Mouse (Mus musculus): Measurements from ENCODE around the gene Pbx1.

Pbx1 gene

DNA sequence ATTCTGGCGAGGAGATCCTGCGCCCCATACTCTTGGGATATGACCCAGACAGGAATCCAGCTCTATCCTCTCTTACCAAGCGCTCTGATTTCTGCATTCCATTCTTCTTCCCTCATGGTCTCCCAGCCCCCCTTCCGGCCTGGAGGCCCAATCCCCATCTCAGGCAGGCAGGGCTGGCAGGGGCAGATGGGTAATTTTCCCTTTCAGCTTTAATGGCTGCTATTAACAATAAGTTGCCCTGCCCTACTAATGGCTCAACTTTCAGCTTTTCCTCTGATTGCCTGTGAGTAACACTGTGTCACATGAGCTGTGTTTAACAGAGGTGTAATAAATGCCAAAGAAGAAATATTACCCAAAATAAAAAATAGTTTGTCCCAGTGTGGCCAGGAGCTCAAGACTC, 201.9 kb downstream of the Pbx1 start:
- no peak for DNase-seq (ENCODE audit: extremely low read depth, low read depth)

DNA sequence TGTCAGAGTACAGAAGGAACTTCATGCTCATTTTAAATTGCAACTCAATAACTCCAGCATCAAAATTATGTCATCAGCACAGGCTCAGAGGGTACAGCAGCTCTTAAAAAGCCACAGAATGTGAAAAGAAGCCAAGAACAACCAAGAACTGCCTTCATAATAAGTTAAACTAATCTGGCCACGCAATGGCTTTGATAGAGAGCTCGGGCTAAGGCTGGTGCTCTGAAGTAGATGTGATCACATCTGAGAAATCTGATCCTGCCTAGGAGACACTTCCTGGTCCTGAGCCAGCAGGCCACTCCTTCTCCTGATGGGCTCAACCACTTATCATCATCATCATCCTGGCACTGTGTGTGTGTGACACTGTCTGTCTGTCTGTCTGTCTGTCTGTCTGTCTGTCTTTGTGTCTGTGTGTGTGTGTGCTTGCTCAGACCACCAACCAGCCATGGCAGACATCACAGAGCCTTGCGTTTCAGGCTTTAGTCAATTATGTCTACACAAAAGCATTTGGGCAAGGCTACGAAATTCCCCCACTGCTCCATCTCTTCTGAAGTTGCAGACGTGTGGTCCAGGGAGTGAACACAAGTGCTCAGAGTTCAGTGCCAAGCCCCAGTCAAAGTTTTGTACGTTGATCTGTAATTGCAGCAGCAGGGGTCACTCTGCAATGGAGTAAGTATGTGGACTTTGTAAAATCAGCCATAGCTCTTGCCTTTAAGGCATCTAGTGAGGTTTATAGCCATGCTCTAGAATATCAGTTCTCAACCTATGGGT, 203.1 kb downstream of the Pbx1 start:
- no peak for DNase-seq (ENCODE audit: extremely low read depth, low read depth)

DNA sequence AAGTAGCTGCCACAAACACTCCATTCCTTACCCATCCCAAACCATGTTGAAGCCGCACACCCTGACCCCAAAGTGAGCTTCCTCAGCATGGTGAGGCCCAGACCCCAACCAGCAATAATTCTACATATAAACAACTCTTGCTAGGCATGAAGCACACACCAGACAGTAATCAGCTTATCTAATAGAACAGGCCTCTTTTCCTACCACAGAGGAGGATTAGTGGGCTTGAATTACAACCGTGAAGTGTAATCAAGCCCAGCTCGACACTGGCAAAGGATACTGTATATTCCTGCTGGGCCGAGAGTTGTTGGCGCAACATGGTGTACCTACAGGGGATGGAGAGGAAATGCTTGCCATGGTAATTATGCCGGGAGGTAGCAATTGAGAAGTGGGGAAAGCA, 205.9 kb downstream of the Pbx1 start:
- DNase-seq (ENCODE audit: extremely low read depth, low read depth): no peak

DNA sequence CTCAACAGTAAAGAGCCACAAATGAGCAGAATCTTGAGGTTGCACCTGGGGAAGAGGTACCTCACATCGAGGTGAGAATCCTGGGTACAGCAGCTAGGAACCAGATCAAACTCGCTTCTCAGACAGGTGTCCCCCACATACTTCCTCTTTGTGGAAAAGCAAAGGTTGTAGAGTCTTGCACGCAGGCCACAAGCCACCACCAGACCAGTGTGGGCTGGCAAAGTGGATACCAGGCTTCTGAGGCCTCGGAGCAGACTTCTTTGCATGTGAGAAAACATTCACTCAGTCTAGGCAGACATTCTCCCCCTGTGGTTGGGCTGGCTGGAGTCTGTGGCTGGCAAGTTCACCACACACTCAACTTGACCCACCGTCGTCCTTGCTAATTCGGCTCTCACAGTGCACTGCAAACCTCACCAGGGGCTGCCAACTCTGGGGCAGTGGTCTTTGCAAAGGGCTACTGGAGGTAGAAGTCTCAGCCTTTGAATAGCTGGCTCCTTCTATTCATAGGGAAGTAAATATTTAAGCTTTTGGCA, 206.4 kb downstream of the Pbx1 start:
- no peak for DNase-seq (ENCODE audit: extremely low read depth, low read depth)

DNA sequence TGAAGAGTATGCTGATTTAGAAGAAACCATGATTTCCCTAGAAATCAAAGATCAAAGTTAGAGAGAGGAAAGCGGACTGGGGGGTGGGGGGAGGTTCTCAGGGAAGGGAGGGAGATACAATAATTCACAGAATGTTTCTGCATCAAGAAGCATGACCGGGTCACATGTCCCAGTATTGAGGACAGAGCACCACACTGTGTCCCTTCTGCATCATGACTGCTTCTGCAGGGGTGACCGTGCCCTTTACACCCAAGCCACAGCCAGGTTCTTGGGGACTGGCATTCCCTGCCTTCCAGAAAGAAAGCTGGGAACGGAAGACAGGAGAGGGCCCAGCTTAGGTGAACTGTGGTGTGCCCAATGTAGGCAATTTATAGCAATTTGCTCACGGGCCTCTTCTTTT, 207.9 kb downstream of the Pbx1 start:
- DNase-seq (ENCODE audit: extremely low read depth, low read depth): no peak

DNA sequence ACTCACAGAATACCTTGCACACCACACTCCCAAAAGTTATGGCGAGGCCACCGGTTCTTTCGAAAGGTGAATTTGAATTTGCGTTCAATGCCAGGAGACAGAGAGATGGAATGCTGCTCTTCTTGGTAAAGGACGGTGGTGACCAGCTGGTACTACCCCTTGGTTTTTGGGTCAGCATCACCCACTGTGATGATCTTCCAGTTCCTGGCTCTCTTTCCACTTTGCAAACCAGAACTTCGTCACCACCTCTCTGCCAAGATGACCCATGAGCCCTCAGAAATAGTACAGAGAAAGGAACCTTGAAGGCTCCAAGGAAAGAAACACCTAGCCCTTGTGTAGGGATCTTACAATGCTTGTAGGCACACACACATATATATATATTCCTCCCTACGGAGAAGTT, 209.3 kb downstream of the Pbx1 start:
- DNase-seq (ENCODE audit: extremely low read depth, low read depth): no peak

DNA sequence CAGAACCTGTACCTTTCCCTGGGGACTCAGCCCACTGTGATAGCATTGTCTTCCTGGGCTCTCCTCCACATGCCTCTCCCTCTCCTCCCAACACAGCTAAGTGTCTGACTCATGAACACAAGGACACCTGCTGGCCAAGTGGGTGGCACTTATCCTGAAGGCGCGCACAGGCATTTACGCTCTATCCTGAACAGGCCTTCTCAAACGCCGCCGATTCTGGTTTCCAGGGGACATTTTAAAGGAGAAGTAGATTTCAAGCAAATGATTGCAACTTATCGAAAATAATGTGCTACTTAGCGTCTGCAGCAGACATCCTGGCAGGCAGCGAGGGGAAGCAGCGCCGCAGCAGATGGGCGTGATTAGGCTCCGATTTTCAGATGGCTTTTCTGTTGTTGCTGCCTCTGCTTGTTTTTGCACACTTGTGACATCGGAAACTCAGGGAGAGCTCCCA, 211.0 kb downstream of the Pbx1 start:
- no peak for DNase-seq (ENCODE audit: extremely low read depth, low read depth)

DNA sequence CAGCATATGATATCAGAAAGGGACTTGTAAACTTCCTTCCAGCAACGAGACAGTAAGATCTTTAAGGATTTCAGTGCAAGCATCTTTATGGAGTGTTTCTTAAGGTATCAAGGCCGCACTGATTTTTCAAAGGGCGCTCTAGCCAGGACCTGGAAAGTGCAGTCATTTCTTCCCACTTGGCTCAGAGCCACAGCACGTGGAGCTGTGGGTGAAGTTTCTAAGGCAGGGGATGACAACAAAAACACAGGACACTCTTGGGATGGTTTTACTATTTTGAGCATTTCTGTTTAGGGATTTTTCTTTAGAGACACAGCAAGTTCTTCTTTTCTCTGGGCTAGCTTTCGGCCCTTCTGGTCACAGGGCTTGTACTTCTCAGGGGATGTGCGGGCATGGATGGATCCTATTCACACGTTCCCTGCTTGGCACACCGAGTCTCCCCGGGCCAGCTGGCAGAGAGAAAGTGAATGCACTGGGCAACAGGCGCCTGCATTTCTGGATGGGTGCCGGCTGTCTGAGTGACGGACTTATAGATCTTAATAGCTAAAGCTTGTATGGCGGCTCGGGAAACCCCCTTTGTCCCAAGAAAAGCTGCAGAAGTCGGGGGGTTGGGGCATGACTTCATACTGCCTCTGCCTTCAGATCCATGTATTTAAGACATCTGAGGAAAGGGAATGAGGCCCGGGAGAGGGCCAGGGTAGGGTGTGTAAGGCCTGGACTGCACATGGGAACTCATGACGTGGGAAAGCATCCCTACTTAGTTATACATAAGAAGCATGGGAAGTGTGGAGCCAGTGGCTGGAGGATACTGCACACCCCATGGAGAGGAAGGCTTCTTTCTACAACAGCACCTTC, 215.9 kb downstream of the Pbx1 start:
- DNase-seq (ENCODE audit: extremely low read depth, low read depth): no peak

DNA sequence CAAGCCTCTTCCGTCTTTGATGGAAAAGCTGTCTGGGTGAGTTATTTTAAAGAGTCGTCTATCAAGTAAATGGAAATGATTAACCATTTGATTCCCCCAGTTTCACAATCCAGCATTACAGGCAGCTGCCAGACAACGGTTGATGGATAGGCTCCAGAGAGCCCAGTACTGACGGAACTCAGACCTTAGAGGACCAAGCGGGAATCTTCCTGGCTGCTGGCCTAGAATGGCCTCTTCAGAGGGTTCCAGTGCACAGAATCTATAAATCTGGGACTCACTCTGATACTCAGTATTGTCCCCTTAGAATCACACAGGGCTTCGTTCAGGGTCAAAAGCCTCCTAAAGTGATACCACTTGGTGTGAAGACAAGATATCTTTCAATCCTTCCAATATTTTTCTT, 216.6 kb downstream of the Pbx1 start:
- no peak for DNase-seq (ENCODE audit: extremely low read depth, low read depth)

DNA sequence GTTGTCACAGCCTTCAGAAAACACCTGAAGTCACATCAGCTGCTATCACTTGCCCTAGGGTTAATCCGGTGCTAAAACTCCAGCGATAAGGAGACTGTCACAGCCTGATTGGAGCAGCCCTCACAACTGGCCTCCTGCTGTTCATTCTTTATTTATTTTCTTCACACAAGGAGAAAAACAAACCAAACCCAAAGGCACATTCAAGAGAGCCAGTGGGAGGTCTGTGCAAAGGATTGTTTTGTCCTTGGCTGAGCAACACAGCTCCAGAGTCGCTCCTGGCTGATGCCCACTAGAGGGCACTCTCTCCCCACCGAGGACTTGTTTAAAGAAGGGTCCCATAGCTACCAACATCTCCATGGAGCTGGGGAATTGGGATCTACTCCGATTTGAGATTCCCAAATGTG, 218.0 kb downstream of the Pbx1 start:
- no peak for DNase-seq (ENCODE audit: extremely low read depth, low read depth)

DNA sequence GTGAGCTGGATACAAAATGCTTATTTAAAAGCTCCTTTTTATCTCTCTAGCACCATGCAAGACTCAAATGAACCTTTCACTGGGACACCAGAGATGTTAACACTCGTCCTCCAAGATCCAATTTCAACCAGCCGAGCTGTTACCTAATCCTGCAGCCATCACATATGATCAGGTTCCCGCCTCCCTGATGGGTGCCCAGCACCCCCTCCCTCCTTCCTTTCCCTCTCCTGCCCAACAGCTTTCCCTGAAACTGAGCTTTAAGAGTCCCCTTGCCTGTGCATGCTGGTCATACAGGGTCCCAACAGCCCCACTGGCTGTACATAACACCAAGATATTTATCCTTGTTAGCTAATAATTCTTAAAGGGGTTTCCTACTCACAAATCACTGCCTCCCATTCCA, 218.5 kb downstream of the Pbx1 start:
- DNase-seq (ENCODE audit: extremely low read depth, low read depth): no peak

DNA sequence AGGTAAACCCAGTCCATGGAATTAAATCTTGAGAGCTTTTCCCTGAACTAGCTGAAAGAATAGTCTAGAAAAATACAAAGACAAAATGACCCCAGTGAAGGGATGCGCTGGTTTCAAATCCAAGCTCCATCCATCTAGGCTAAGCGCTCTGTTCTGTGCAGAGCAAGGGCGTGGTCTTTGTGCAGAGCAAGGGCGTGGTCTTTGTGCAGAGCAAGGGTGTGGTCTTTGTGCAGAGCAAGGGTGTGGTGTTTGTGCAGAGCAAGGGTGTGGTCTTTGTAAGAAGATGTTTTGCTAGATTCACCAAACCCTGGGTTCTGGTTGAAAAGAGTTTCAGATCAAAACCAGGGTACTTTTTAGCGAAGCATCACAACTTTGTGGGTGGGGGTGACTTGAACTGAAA, 221.7 kb downstream of the Pbx1 start:
- DNase-seq (ENCODE audit: extremely low read depth, low read depth): no peak

DNA sequence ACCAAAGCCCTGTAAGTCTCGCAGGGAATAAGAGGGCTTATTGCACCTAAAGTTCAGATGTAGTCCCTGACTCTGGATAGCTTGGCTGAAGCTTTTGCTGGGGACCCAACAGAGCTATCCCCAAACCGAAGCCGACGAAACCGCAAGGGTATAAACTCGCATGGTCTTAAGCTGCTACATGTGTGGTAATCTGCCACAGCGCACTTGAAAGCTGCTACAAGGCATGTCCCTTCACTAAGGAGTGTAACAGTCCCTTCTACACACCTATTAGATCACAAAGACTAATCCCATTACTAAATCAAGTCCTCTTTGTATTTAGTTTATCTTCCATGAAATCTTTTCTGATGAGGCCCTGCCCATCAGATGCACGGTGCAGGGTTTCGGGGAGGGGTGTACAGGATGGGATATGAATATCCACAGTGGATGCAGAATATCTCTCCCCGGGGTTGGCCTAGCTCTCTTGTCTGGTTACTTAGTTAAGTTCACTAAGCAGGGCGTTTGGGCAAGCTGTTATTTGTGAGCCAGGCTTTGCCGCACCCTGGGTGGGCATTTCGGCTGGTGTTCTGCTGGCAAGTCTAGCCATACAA, 231.4 kb downstream of the Pbx1 start:
- DNase-seq (ENCODE audit: extremely low read depth, low read depth): no peak

DNA sequence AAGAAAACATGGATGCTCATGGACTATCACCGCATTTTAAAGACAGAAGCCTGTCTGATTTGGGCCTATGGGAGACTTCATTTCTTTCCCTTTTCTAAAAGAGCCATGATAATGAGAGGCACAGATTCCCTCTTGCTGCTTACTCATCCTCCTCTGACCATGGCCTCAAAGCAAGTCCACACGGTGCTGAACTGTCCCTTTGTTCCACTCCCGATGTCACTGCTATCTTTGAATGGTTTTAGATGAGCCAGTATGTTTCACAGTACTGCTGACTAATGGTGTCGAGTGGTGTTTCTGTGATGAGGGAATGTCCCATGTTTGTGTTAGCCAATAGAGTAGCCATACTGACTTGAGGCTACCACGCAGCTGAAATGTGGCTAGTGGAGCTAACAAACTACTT, 233.8 kb downstream of the Pbx1 start:
- DNase-seq (ENCODE audit: extremely low read depth, low read depth): no peak

DNA sequence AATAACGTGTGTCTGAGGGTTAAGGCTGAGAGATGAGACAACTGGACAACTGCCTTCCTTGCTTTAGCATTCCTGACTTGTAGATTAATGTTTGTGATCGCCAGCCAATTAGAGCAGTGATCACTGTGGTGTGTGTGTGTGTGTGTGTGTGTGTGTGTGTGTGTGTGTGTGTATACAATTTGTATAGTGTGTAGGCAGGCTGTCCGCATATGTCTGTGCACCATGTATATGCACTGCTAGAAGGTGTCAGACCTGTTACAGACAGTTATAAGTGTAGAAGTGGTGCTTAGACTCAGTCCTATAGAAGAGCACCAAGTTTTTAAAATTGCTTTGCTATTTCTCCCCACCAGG, 234.2 kb downstream of the Pbx1 start:
- DNase-seq (ENCODE audit: extremely low read depth, low read depth): no peak

DNA sequence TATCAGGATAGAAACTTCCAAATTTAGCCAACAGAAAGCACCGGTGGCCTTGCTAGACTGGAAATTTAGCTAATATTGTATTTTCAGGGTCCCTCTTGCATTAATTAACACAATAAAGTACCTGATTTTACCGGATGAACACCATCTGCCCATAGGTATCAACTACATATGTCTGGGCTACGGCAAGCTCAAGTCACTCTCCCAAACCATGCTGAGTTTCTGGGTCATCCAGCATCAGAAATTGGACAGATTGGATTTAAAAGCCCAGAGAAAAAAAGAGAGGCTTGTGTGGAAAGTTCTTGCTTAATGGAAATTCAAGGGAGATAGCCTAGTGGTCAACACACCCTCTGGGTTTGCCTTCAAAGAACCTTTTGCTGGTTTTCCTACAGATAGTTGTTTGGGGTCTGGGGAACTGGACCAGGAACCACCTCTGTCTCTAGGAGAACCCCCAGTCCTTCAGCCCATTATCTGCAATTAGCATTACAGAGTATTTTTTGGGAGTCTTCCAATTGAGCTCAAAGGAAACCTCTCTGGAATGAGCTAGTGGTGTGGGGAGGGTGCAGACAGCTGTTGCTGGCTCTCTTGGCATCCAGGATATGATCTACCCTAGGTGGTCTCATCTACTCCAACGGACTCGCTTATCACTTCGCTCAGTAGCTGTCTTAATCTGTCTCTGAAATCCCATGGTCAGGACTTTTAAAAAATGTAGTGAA, 234.7 kb downstream of the Pbx1 start:
- no peak for DNase-seq (ENCODE audit: extremely low read depth, low read depth)

DNA sequence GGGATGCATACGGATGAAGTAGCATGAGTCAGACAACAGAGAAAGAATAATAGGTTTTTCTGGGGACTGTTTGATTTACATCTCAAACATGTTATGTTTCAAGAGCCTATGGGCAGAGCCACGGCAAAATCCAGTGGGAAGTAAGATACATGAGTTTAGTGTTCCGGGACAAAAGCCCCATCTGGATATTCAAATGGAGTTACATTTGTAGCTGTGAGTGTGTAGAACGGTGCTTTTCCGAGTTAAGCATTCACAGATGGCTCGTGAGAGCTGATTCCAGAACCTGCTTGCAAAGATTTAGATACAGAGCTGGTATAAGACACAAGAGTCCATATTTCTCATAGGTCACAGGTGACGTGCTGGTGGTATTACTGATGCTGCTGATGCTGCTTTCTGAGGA, 238.7 kb downstream of the Pbx1 start:
- DNase-seq (ENCODE audit: extremely low read depth, low read depth): no peak

DNA sequence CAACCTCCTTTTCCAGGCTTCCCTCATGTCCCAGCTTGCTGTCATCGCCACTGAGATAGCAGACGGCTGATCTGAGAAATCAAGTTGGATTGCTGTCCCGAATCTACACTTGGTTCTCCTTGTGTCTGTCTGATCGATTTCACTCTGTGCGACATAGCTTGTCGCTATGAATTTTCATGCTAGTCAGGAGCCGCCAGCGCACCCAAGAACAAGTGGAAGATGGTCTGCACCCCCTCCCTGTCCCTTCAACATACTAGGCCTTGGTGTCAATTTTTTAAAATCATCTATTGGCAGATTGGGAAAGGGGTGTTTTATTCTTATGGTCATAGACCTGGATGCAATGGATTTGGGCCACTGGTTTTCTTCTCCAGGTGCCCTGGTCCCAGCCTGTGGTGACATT, 249.3 kb downstream of the Pbx1 start:
- DNase-seq (ENCODE audit: extremely low read depth, low read depth): no peak

DNA sequence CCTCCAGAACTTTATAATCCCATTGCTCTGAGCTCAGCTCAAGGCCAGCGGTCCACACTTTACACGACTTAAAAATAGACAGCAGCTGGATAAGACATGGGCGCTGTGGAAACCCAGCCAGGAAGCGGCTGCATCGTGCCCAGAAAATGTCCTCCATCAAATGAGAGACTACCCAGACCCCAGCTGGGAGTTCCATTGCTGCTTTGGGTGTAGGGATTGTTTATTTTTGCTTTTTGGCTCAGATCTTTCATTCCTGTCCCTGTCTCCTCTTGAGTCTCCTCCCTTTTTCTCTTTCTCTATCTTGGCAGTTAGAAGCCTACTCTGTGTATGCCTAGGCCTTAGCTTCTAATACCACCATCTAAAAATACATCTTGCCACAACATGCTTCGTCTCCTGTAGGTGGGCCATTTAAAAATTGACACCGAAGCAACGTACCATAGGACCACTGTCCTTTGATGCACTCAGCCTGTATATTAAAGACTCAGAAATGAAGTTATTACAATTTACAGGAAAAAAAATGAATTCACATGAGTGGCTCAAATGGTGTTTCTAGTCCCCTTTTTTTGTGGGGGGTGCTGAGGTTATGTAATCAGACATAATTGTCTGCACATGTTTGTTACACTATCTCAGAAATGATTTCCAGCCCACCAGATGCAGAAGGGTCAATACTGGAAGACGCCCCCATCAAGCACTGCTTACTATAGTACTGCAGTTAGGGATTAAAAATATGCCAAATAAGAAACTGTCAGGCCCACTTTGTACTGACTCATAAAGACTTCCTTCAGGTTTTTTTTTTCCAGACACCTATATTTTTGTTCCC, 251.2 kb downstream of the Pbx1 start:
- DNase-seq (ENCODE audit: extremely low read depth, low read depth): no peak

DNA sequence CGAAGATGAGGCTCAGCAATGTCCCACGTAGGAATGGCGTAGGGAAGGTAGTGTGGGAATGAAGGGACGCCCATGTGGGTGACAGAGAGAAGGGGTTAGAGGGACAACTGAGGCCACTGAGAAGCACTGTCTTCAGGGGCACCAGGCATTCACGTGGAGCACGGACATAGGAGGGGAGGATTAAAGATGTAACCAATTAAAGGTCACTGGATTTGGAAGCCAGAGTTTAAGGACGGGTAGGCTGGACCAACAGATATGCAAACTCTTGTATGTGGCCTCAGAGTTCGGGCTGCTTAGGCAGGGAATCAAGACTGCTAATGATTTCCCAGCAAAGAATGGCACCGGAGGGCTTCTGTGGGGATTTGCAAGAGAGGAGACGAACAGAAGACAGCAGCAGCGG, 252.4 kb downstream of the Pbx1 start:
- no peak for DNase-seq (ENCODE audit: extremely low read depth, low read depth)

DNA sequence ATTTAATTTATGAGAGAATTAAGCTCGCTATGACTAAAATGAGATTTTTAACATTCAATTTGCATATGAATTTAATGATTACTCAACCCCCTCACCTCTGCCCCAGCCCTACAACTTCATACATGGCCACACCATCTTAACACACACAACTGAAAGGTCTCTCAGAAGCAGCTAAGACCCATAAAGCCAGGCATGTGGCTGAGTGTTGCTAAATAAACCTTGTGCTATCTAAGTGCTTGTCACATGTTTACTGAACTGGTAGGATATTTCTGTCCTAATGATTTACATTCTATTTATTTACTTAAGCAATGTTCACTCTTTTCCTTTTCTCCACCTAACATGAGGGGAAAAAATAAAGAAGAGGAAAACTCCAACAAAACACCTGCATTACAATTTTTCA, 253.5 kb downstream of the Pbx1 start:
- DNase-seq (ENCODE audit: extremely low read depth, low read depth): no peak
